8 mouse cellular contexts compared by ENCODE assay signal in the genomic region with DNA sequence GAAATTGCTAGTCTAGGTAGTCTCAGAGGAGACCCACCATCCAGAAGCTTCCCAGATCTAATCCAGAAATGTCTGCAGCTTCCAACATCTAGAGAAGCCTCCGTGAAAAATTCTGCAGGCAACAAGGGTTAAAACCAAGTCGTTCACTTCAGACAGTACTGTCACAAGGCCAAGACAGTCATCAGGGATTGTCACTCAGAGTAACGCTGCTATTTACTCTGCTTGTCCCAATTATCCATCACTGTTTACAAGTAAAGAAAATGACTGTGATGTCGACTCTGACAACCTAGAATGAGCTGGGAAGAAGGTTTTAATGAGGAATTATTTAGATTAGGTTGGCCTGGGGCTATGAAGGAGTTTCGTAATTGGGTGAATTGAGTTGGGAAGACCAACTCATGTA.
DNase-seq lines count a peak whose midpoint lies in the region; ATAC-seq and TF ChIP-seq lines count a peak whose summit lies in the region.

No protein-coding gene starts in this region.

- WGBS in lung, embryonic 14.5 days, result 53% methylated on average over 5 of the region's 5 CpGs
- WGBS in forebrain, postnatal 0 days, result 29% methylated on average over 5 of the region's 5 CpGs
- 61% methylated on average over 5 of the region's 5 CpGs for WGBS in midbrain, embryonic 14.5 days

- H3K9ac ChIP-seq in lung, embryonic 14.5 days, result no peak overlapping the region
- H3K9ac ChIP-seq in forebrain, postnatal 0 days, result no peak overlapping the region
- no peak overlapping the region for H3K9ac ChIP-seq in midbrain, embryonic 14.5 days (replicated peaks; ENCODE audit: low read length)

- no peak overlapping the region; the same call in 1 of the 2 replicates for H3K4me2 ChIP-seq in lung, embryonic 14.5 days
- H3K4me2 ChIP-seq in forebrain, postnatal 0 days (ENCODE audit: low read depth), result no peak overlapping the region
- no peak overlapping the region; the same call in 1 of the 2 replicates for H3K4me2 ChIP-seq in midbrain, embryonic 14.5 days (ENCODE audit: low read length)

- H3K4me1 ChIP-seq in lung, embryonic 14.5 days (ENCODE audit: insufficient read depth), result no peaks in the 10 kb centered on the region
- no peaks in the 10 kb centered on the region for H3K4me1 ChIP-seq in forebrain, postnatal 0 days (ENCODE audit: insufficient read depth)
- H3K4me1 ChIP-seq in midbrain, embryonic 14.5 days (ENCODE audit: control insufficient read depth, insufficient read depth, low read length), result no peaks in the 10 kb centered on the region

- intact Hi-C loops in gastrocnemius, adult 2 months (cut with DNase I), result loop anchor here (1.0 to 2.0 kb wide), 2 partner anchors 145 to 250 kb away; no protein-coding TSS in a partner anchor
- intact Hi-C loops in gastrocnemius, postnatal 14 days (cut with DNase I; ENCODE audit: low total_unique reads), result loop anchor here (2.0 to 5.0 kb wide), 2 partner anchors 145 to 250 kb away; no protein-coding TSS in a partner anchor

- ATAC-seq in lung, embryonic 14.5 days (ENCODE audit: insufficient read depth), result peak; percentile 15
- peak; percentile 61 for ATAC-seq in forebrain, postnatal 0 days
- 0 out of 2 replicates have a peak, but pooled peaks have one; percentile 12 for ATAC-seq in midbrain, embryonic 14.5 days (ENCODE audit: low FRiP score, low TSS enrichment)

- peak overlapping the region; percentile 67; the same call in 1 of the 2 replicates for H3K4me3 ChIP-seq in gastrocnemius, adult 2 months
- H3K4me3 ChIP-seq in lung, embryonic 14.5 days (ENCODE audit: low read depth, low read length), result no peak overlapping the region
- H3K4me3 ChIP-seq in forebrain, postnatal 0 days (ENCODE audit: low read depth, low read length), result no peak overlapping the region
- H3K4me3 ChIP-seq in midbrain, embryonic 14.5 days (replicated peaks; ENCODE audit: low read depth, low read length), result no peak overlapping the region

- no peak for DNase-seq in gastrocnemius, adult 2 months
- DNase-seq in gastrocnemius, postnatal 14 days, result no peak
- DNase-seq in lung, embryonic 14.5 days, result no peak
- DNase-seq in lung, postnatal 36 days, result no peak
- DNase-seq in forebrain, postnatal 0 days, result no peak
- DNase-seq in midbrain, embryonic 14.5 days, result no peak
- no peak for DNase-seq in cerebellum, postnatal 25 days
- no peak for DNase-seq in gastrocnemius, postnatal 25 days

- no peaks in the 10 kb centered on the region for H3K9me3 ChIP-seq in lung, embryonic 14.5 days (ENCODE audit: low read depth, low read length)
- H3K9me3 ChIP-seq in forebrain, postnatal 0 days (ENCODE audit: low read length), result no peaks in the 10 kb centered on the region
- H3K9me3 ChIP-seq in midbrain, embryonic 14.5 days (ENCODE audit: control insufficient read depth, low read length), result no peaks in the 10 kb centered on the region

- H3K27ac ChIP-seq in gastrocnemius, adult 2 months, result no peak overlapping the region
- H3K27ac ChIP-seq in lung, embryonic 14.5 days (ENCODE audit: low read depth), result no peak overlapping the region
- no peak overlapping the region for H3K27ac ChIP-seq in forebrain, postnatal 0 days (ENCODE audit: low read depth, low read length)
- H3K27ac ChIP-seq in midbrain, embryonic 14.5 days (replicated peaks; ENCODE audit: low read depth, low read length), result no peak overlapping the region

- no peaks in the 10 kb centered on the region for H3K27me3 ChIP-seq in lung, embryonic 14.5 days (ENCODE audit: insufficient read depth, low read length)
- no peaks in the 10 kb centered on the region for H3K27me3 ChIP-seq in forebrain, postnatal 0 days (ENCODE audit: insufficient read depth, low read length)
- no peaks in the 10 kb centered on the region for H3K27me3 ChIP-seq in midbrain, embryonic 14.5 days (ENCODE audit: control insufficient read depth, insufficient read depth, low read length)

- TF ChIP-seq CTCF in gastrocnemius, adult 2 months (IDR thresholded peaks at IDR 0.05), result no peak
- TF ChIP-seq CTCF in lung, embryonic 14.5 days (IDR thresholded peaks at IDR 0.05; ENCODE audit: low read depth), result no peak
- TF ChIP-seq CTCF in forebrain, postnatal 0 days (IDR thresholded peaks at IDR 0.05; ENCODE audit: low read depth), result no peak

- H3K36me3 ChIP-seq in lung, embryonic 14.5 days (ENCODE audit: insufficient read depth), result no peaks in the 10 kb centered on the region
- H3K36me3 ChIP-seq in forebrain, postnatal 0 days (ENCODE audit: insufficient read depth), result no peaks in the 10 kb centered on the region
- no peaks in the 10 kb centered on the region for H3K36me3 ChIP-seq in midbrain, embryonic 14.5 days (ENCODE audit: control insufficient read depth, insufficient read depth, low read length)
